Mouse (Mus musculus) small intestine, adult 2 months (tissue): ENCODE results near the gene Galnt11.

Source experiments
- CTCF ChIP-seq: fragments of 200-500 bp; IDR thresholded peaks from 2 replicates; pipeline ENCODE4 v1.5.1; 2012; ENCODE audit warnings: low read depth, mild to moderate bottlenecking, control low read depth, inconsistent platforms, low read length, moderate library complexity, mixed read lengths; ENCODE audit not compliant: insufficient replicate concordance, insufficient read length; ENCODE audit errors: extremely low read depth
- POLR2A ChIP-seq: fragments of 200-500 bp; IDR thresholded peaks from 2 replicates; pipeline ENCODE4 v1.6.1; 2012; ENCODE audit warnings: low read depth, mild to moderate bottlenecking, control low read depth, inconsistent platforms, low read length, moderate library complexity

DNA sequence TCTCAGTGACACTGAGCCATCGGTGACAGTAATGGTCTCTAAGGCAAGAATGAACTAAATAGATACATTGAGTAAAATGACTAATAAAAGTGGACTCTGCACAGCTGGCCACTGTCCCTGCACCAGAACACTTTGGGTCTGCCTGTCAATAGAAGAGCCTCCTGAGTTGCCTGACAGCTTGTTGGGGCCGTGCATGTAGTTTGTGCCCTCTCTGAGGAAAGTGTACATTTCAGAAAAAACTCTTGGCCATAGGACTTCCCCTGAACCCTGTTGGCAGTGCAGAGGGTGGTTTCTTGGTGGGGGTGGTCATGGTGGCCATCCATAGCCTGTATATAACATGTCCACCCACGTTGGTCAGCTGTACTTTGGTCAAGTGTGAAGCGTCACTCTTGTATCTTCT, 32.8 kb downstream of the Galnt11 start:
- TF ChIP-seq POLR2A (no peak), CTCF (no peak)
